In genomic region chr5:136619315-136620231, GRCm38 (mm10) we compare ENCODE assay signal across 9 mouse cellular contexts. TPM values are rescaled to one million over a fixed set of nuclear protein-coding genes. Genes with fewer than 3 reads are reported as not detected.
DNase-seq lines count a peak whose midpoint lies in the region; ATAC-seq lines count a peak whose summit lies in the region.
"Had no signal": no experiment of that assay in that cellular context is flagged by ENCODE, and none has a peak within 500 bp of the region (broad histone marks: within the 10 kb centered on the region; RNA-seq: fewer than 3 reads in every experiment).

No protein-coding gene starts in this region.

- no peaks in the 10 kb centered on the region for H3K36me3 ChIP-seq in hindbrain, embryonic 11.5 days (ENCODE audit: control insufficient read depth, insufficient read depth, low read length)
- H3K36me3 ChIP-seq in limb, embryonic 15.5 days, result no peaks in the 10 kb centered on the region
- no peaks in the 10 kb centered on the region for H3K36me3 ChIP-seq in neural tube, embryonic 15.5 days

- H3K27ac ChIP-seq in hindbrain, embryonic 11.5 days (ENCODE audit: low read depth, low read length), result no peak overlapping the region
- no peak overlapping the region for H3K27ac ChIP-seq in limb, embryonic 15.5 days
- H3K27ac ChIP-seq in neural tube, embryonic 15.5 days (replicated peaks), result peak overlapping the region; percentile 23; the same call in 1 of the 2 replicates

- DNase-seq in cerebellum, postnatal 14 days, result peak; percentile 16 to 32
- DNase-seq in cerebellum, adult 18-20 months, result no peak
- DNase-seq in embryo, embryonic 9.5 days (ENCODE audit: extremely low spot score), result peak; percentile 65
- peak; percentile 47 for DNase-seq in hindbrain, embryonic 11.5 days (ENCODE audit: low spot score)
- no peak for DNase-seq in right cerebral cortex, postnatal 36 days (ENCODE audit: low spot score in 2 of 2)

- no peak overlapping the region for H3K9ac ChIP-seq in hindbrain, embryonic 11.5 days (ENCODE audit: low read depth, low read length)
- H3K9ac ChIP-seq in limb, embryonic 15.5 days, result no peak overlapping the region
- H3K9ac ChIP-seq in neural tube, embryonic 15.5 days (replicated peaks), result no peak overlapping the region

- ATAC-seq in hindbrain, embryonic 11.5 days (ENCODE audit: low FRiP score), result no peak
- no peak for ATAC-seq in limb, embryonic 15.5 days (ENCODE audit: insufficient number of reproducible peaks, low FRiP score, low TSS enrichment, low read depth)
- ATAC-seq in neural tube, embryonic 15.5 days (ENCODE audit: low FRiP score), result peak; percentile 28; the same call in 1 of the 2 replicates
- ATAC-seq in frontal cortex, adult (ENCODE audit: low TSS enrichment), result no peak

- peaks cover 4% of the 10 kb centered on the region for H3K4me1 ChIP-seq in hindbrain, embryonic 11.5 days (replicated peaks; ENCODE audit: control insufficient read depth, insufficient read depth, low read length)
- peaks cover 22% of the 10 kb centered on the region for H3K4me1 ChIP-seq in limb, embryonic 15.5 days
- peaks cover 22% of the 10 kb centered on the region for H3K4me1 ChIP-seq in neural tube, embryonic 15.5 days

- 0 out of 2 replicates have a peak overlapping the region, but pooled peaks have one; percentile 15 for H3K4me2 ChIP-seq in hindbrain, embryonic 11.5 days (replicated peaks; ENCODE audit: low read depth, low read length)
- peak overlapping the region; percentile 38 for H3K4me2 ChIP-seq in limb, embryonic 15.5 days
- peak overlapping the region; percentile 36 for H3K4me2 ChIP-seq in neural tube, embryonic 15.5 days

- 13% methylated on average over 17 of the region's 17 CpGs for WGBS in hindbrain, embryonic 11.5 days
- WGBS in limb, embryonic 15.5 days, result 12% methylated on average over 17 of the region's 17 CpGs
- WGBS in neural tube, embryonic 15.5 days, result 16% methylated on average over 17 of the region's 17 CpGs

- peaks cover 10% of the 10 kb centered on the region for H3K27me3 ChIP-seq in hindbrain, embryonic 11.5 days (ENCODE audit: control insufficient read depth, insufficient read depth, low read length)
- H3K27me3 ChIP-seq in limb, embryonic 15.5 days, result peaks cover 51% of the 10 kb centered on the region
- peaks cover 21% of the 10 kb centered on the region for H3K27me3 ChIP-seq in neural tube, embryonic 15.5 days (replicated peaks)

- H3K9me3 ChIP-seq in hindbrain, embryonic 11.5 days (ENCODE audit: control insufficient read depth, low read length), result no peaks in the 10 kb centered on the region
- no peaks in the 10 kb centered on the region for H3K9me3 ChIP-seq in limb, embryonic 15.5 days
- no peaks in the 10 kb centered on the region for H3K9me3 ChIP-seq in neural tube, embryonic 15.5 days (replicated peaks)

- no peak overlapping the region for H3K4me3 ChIP-seq in hindbrain, embryonic 11.5 days (ENCODE audit: low read depth, low read length)
- no peak overlapping the region for H3K4me3 ChIP-seq in limb, embryonic 15.5 days
- no peak overlapping the region for H3K4me3 ChIP-seq in neural tube, embryonic 15.5 days (replicated peaks)
- H3K4me3 ChIP-seq: erythroblast, embryonic 14.5 days had no signal

RNA-seq across cellular contexts. Expression of gene Cux1, which starts 52.3 kb away (rescaled TPM):
- 103 and 107 TPM in 2 replicates for polyA plus RNA-seq in hindbrain, embryonic 11.5 days (2014; fragmentation: Nextera tagmentation; extraction: Ambion mirVana)
- 76.4 and 80.1 TPM in 2 replicates for polyA plus RNA-seq in limb, embryonic 15.5 days (2015; fragmentation: Nextera tagmentation; extraction: Ambion mirVana)
- polyA plus RNA-seq in neural tube, embryonic 15.5 days (2015; fragmentation: Nextera tagmentation; extraction: Ambion mirVana), result 87.8 and 96.6 TPM in 2 replicates

Comparison
In these comparisons a context has a peak if more than half of its experiments do, and no peak if none do; other contexts are left out.
1. DNase-seq: peak in cerebellum, postnatal 14 days (2 of 2), embryo, embryonic 9.5 days (single experiment) and hindbrain, embryonic 11.5 days (single experiment); none in cerebellum, adult 18-20 months (0 of 2) and right cerebral cortex, postnatal 36 days (0 of 2).
2. Peak in every context shown above with its lines, with median percentiles within 50 percentile points of each other: H3K4me2 ChIP-seq.